7 mouse cellular contexts compared by ENCODE assay signal in the genomic region with DNA sequence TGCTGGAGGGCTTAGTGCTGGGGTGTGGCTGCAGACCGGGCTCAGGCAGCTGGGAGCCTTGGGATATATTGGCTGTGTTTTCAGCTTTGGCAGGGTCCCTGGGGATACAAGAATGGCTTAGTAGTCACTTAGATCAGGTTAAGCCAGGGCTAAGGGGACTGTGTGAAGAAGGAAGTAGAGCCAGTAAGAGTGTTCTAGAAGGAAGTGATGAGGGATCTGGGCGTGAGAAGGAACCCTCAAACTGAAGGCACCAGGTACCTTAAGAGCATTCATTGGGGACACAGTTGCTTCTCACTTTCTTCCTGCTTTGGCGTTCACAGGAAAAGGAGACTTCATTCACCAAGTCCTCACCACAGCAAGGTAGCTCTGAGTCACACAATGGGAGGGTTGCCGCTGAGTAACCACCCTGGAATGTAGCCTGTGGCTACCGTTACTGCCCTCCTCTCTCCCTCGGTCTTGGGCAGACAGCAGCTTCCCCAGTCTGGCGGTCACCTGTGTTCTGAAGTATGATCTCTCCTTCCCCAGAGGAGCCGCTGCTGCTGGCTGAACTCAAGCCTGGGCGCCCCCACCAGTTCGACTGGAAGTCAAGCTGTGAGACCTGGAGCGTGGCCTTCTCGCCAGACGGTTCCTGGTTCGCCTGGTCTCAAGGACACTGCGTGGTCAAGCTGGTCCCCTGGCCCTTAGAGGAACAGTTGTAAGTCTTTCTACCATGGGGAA. TPM values are rescaled to one million over a fixed set of nuclear protein-coding genes. Genes with fewer than 3 reads are reported as not detected.
DNase-seq lines count a peak whose midpoint lies in the region; ATAC-seq and TF ChIP-seq lines count a peak whose summit lies in the region.

No protein-coding gene starts in this region.

- no peak for TF ChIP-seq CTCF in E14TG2a.4 (conservative IDR thresholded peaks at IDR 0.05; ENCODE audit: low read length)

- no peak for ATAC-seq in heart, embryonic 14.5 days (ENCODE audit: insufficient number of reproducible peaks, insufficient read depth, low FRiP score, low read depth)
- peak; percentile 41 for ATAC-seq in lung, embryonic 15.5 days (ENCODE audit: borderline replicate concordance, extremely low read depth, low FRiP score, low TSS enrichment)

- no peaks in the 10 kb centered on the region for H3K27me3 ChIP-seq in E14TG2a.4 (ENCODE audit: insufficient read depth, low read length)
- H3K27me3 ChIP-seq in heart, embryonic 14.5 days (ENCODE audit: control insufficient read depth, insufficient read depth, low read length), result no peaks in the 10 kb centered on the region
- H3K27me3 ChIP-seq in lung, embryonic 15.5 days, result no peaks in the 10 kb centered on the region

- peak; percentile 97 for DNase-seq in 3T3-L1 (ENCODE audit: low read depth, low spot score)
- no peak for DNase-seq in neural tube, embryonic 10.5 days (ENCODE audit: extremely low spot score, low spot score)
- DNase-seq in right cerebral cortex, postnatal 25 days, result no peak
- no peak for DNase-seq in right cerebral cortex, adult 18-20 months

- H3K4me2 ChIP-seq in heart, embryonic 14.5 days (ENCODE audit: low read length), result peak overlapping the region; percentile 16
- H3K4me2 ChIP-seq in lung, embryonic 15.5 days, result no peak overlapping the region

- 26% methylated on average over 15 of the region's 15 CpGs for WGBS in heart, embryonic 14.5 days
- 49% methylated on average over 15 of the region's 15 CpGs for WGBS in lung, embryonic 15.5 days

- H3K9ac ChIP-seq in heart, embryonic 14.5 days (ENCODE audit: low read length), result peak overlapping the region; percentile 27; the same call in 1 of the 2 replicates
- no peak overlapping the region for H3K9ac ChIP-seq in lung, embryonic 15.5 days

- peaks cover 82% of the 10 kb centered on the region for H3K36me3 ChIP-seq in E14TG2a.4 (ENCODE audit: insufficient read depth, low read length)
- H3K36me3 ChIP-seq in heart, embryonic 14.5 days (ENCODE audit: control insufficient read depth, insufficient read depth, low read length), result peaks cover 53% of the 10 kb centered on the region
- peaks cover 35% of the 10 kb centered on the region for H3K36me3 ChIP-seq in lung, embryonic 15.5 days

- no peaks in the 10 kb centered on the region for H3K9me3 ChIP-seq in E14TG2a.4 (ENCODE audit: low read length)
- no peaks in the 10 kb centered on the region for H3K9me3 ChIP-seq in heart, embryonic 14.5 days (ENCODE audit: control insufficient read depth, low read length)
- no peaks in the 10 kb centered on the region for H3K9me3 ChIP-seq in lung, embryonic 15.5 days

- H3K4me3 ChIP-seq in E14TG2a.4 (replicated peaks; ENCODE audit: low read length), result peak overlapping the region; percentile 62
- H3K4me3 ChIP-seq in heart, embryonic 14.5 days (ENCODE audit: control insufficient read depth in 1 of 2, insufficient read depth in 1 of 2, low read depth in 1 of 2, low read length in 2 of 2), result no peak overlapping the region
- no peak overlapping the region for H3K4me3 ChIP-seq in lung, embryonic 15.5 days

- H3K4me1 ChIP-seq in E14TG2a.4 (replicated peaks; ENCODE audit: low read depth, low read length), result peaks cover 89% of the 10 kb centered on the region
- peaks cover 33 to 51% of the 10 kb centered on the region in 2 experiments for H3K4me1 ChIP-seq in heart, embryonic 14.5 days (ENCODE audit: control insufficient read depth in 2 of 2, insufficient read depth in 2 of 2, low read length in 2 of 2)
- H3K4me1 ChIP-seq in lung, embryonic 15.5 days, result peaks cover 55% of the 10 kb centered on the region

- peak overlapping the region in 1 of 2 experiments; percentile 53; a peak in 3 of 4 replicates for H3K27ac ChIP-seq in heart, embryonic 14.5 days (replicated peaks in 1 of 2; ENCODE audit: control insufficient read depth in 1 of 2, insufficient read depth in 1 of 2, low read depth in 2 of 2, low read length in 2 of 2)
- H3K27ac ChIP-seq in lung, embryonic 15.5 days, result peak overlapping the region; percentile 55

RNA-seq across cellular contexts. Expression of gene Wsb2, which starts 6.1 kb away (rescaled TPM):
- polyA plus RNA-seq in heart, embryonic 14.5 days (2014; fragmentation: Nextera tagmentation; extraction: Ambion mirVana), result 92.6 and 97.5 TPM in 2 replicates
- polyA plus RNA-seq in lung, embryonic 15.5 days (2015; fragmentation: Nextera tagmentation; extraction: Ambion mirVana), result 68.3 and 69.8 TPM in 2 replicates

RNA-seq across cellular contexts. Expression of gene Rfc5, which starts 25.6 kb away (rescaled TPM):
- 53.9 and 54.5 TPM in 2 replicates for polyA plus RNA-seq in heart, embryonic 14.5 days (2014; fragmentation: Nextera tagmentation; extraction: Ambion mirVana)
- 128 and 130 TPM in 2 replicates for polyA plus RNA-seq in lung, embryonic 15.5 days (2015; fragmentation: Nextera tagmentation; extraction: Ambion mirVana)

RNA-seq across cellular contexts. Expression of gene Vsig10, which starts 44.3 kb away (rescaled TPM):
- 3.9 and 6.6 TPM in 2 replicates for polyA plus RNA-seq in heart, embryonic 14.5 days (2014; fragmentation: Nextera tagmentation; extraction: Ambion mirVana)
- 15.8 and 16.6 TPM in 2 replicates for polyA plus RNA-seq in lung, embryonic 15.5 days (2015; fragmentation: Nextera tagmentation; extraction: Ambion mirVana)

RNA-seq across cellular contexts. Expression of gene Ksr2, which starts 50.6 kb away (rescaled TPM):
- polyA plus RNA-seq in heart, embryonic 14.5 days (2014; fragmentation: Nextera tagmentation; extraction: Ambion mirVana), result 0.09 and 0.12 TPM in 2 replicates
- polyA plus RNA-seq in lung, embryonic 15.5 days (2015; fragmentation: Nextera tagmentation; extraction: Ambion mirVana), result 0.34 and 0.58 TPM in 2 replicates
